Mouse (Mus musculus): ENCODE results near the gene Fkbp10.

DNA sequence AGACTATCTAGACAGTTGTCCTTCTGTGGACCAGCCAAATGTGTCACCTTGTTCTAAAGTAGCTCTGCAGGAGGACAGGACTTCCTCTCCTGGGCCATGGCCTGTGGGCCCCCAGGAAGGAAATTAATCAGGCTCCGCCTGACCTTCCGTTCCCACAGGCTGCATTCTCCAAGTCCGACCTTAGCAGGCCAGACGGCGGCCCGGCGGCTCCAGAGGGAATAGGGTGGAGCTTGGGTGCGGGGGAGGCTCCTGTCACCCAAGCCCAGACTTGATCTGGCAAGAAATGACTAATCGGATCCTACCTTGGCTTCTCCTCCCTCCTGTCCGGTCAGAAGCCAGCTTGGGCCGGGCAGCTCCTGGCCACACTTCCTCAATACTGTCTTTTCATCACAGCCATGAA, 20.3 kb upstream of the Fkbp10 start:
- no peak for TF ChIP-seq CTCF (IDR thresholded peaks at IDR 0.05; ENCODE audit: low read depth, low read length)
- no peak for TF ChIP-seq GATA2 (IDR thresholded peaks at IDR 0.05; ENCODE audit: borderline replicate concordance, low read depth, low read length)
- no peak for TF ChIP-seq POLR2AphosphoS5 (IDR thresholded peaks at IDR 0.05; ENCODE audit: insufficient replicate concordance, low read depth, low read length)
